Mouse (Mus musculus) hindbrain, embryonic 12.5 days (tissue): ENCODE data around the gene Timp2. TPM values are rescaled to one million over a fixed set of nuclear protein-coding genes. Genes with fewer than 3 reads are reported as not detected.

Source experiments
- polyA plus RNA-seq: library from polyadenylated mRNA; unstranded; fragments of >200 nt; fragmentation: Nextera tagmentation; extraction: Ambion mirVana; gene quantifications from 2 replicates; pipeline ENCODE4 v1.2.1, GENCODE M21; 2016

The Timp2 gene
- polyA plus RNA-seq, 1 experiment from 2014 or later = 66.2 TPM

Other genes with a start within 250 kb of the Timp2 start
- gene Dnah17, start 225.1 kb downstream of the Timp2 start, polyA plus RNA-seq = 0.27 and 0.38 TPM in 2 replicates
- 29.0 and 33.5 TPM in 2 replicates for gene Cyth1, start 107.1 kb downstream of the Timp2 start, polyA plus RNA-seq
- gene Usp36, start 65.5 kb downstream of the Timp2 start, polyA plus RNA-seq = 17.1 and 19.9 TPM in 2 replicates
- gene Cep295nl, start 13.2 kb downstream of the Timp2 start, polyA plus RNA-seq = 0.43 and 0.48 TPM in 2 replicates
- gene Lgals3bp, start 46.4 kb upstream of the Timp2 start, polyA plus RNA-seq = 2.3 and 3.3 TPM in 2 replicates
- gene Cant1, start 63.3 kb upstream of the Timp2 start, polyA plus RNA-seq = 28.4 and 31.3 TPM in 2 replicates
- 3.0 and 4.4 TPM in 2 replicates for gene C1qtnf1, start 72.5 kb upstream of the Timp2 start, polyA plus RNA-seq
- 7.1 and 7.2 TPM in 2 replicates for gene Engase, start 121.1 kb upstream of the Timp2 start, polyA plus RNA-seq